Mouse (Mus musculus) heart, embryonic 12.5 days (tissue): ENCODE results near the gene Anxa4. TPM values are rescaled to one million over a fixed set of nuclear protein-coding genes. Genes with fewer than 3 reads are reported as not detected.

ENCODE experiments used
- ATAC-seq: fragments of 200-750 bp; cut with Nextera tagmentation; 2 replicates; pipeline ENCODE4 v1.8.0; 2017; ENCODE audit warnings: moderate TSS enrichment, moderate library complexity; ENCODE audit not compliant: insufficient number of reproducible peaks, low FRiP score
- H3K27ac ChIP-seq: fragments of 300-500 bp; sonication (generic); 2 replicates; pipeline ENCODE4 v1.5.1; 2016; ENCODE audit warnings: mild to moderate bottlenecking, moderate library complexity; ENCODE audit not compliant: poor library complexity, severe bottlenecking
- H3K27me3 ChIP-seq: fragments of 300-500 bp; sonication (generic); replicated peaks from 2 replicates; pipeline ENCODE4 v1.6.1; 2016; ENCODE audit warnings: mild to moderate bottlenecking, moderate library complexity
- H3K36me3 ChIP-seq: fragments of 300-500 bp; sonication (generic); 2 replicates; pipeline ENCODE4 v1.6.1; 2016; ENCODE audit warnings: mild to moderate bottlenecking, moderate library complexity
- H3K4me1 ChIP-seq: fragments of 300-500 bp; sonication (generic); replicated peaks from 2 replicates; pipeline ENCODE4 v1.6.1; 2016; ENCODE audit warnings: mild to moderate bottlenecking
- H3K4me2 ChIP-seq: fragments of 300-500 bp; sonication (generic); 2 replicates; pipeline ENCODE4 v1.6.1; 2016; ENCODE audit warnings: mild to moderate bottlenecking, moderate library complexity
- H3K4me3 ChIP-seq: fragments of 300-500 bp; sonication (generic); 2 replicates; pipeline ENCODE4 v1.5.1; 2016; ENCODE audit warnings: mild to moderate bottlenecking
- H3K9ac ChIP-seq: fragments of 300-500 bp; sonication (generic); 2 replicates; pipeline ENCODE4 v1.6.1; 2016; ENCODE audit warnings: mild to moderate bottlenecking, moderate library complexity
- H3K9me3 ChIP-seq: fragments of 300-500 bp; sonication (generic); replicated peaks from 2 replicates; pipeline ENCODE4 v1.6.1; 2016; ENCODE audit warnings: mild to moderate bottlenecking, moderate library complexity
- WGBS: fragments of 180-500 bp; shearing (Covaris S2); methylation state at CpG from one replicate; pipeline ENCODE4 v1.1.7; 2016; 5-methylcytosine and 5-hydroxymethylcytosine counted together
- polyA plus RNA-seq: library from polyadenylated mRNA; unstranded; fragments of >200 nt; fragmentation: Nextera tagmentation; extraction: Ambion mirVana; gene quantifications from 2 replicates; pipeline ENCODE4 v1.2.1, GENCODE M21; 2016

Anxa4 gene
- polyA plus RNA-seq, 1 experiment from 2014 or later, result 17.6 TPM

- Histone ChIP-seq H3K9me3 (no peaks in the 10 kb centered on the region), H3K27me3 (no peaks in the 10 kb centered on the region), H3K4me3 (no peak overlapping the region), H3K36me3 (peaks cover 39% of the 10 kb centered on the region), H3K27ac (no peak overlapping the region), H3K4me1 (no peaks in the 10 kb centered on the region), H3K9ac (no peak overlapping the region), H3K4me2 (no peak overlapping the region)
- WGBS, result 87% methylated on average over 3 of the region's 3 CpGs
- no peak for ATAC-seq
Measured at GRCm38 (mm10) chr6:86721977-86722376, 71.4 kb downstream of the Anxa4 start.

GRCm38 (mm10) chr6:86708072-86708774 lies 85.2 kb downstream of the Anxa4 start:
- Histone ChIP-seq H3K9me3 (no peaks in the 10 kb centered on the region), H3K4me3 (no peak overlapping the region), H3K27me3 (no peaks in the 10 kb centered on the region), H3K4me2 (no peak overlapping the region), H3K4me1 (no peaks in the 10 kb centered on the region), H3K36me3 (peaks cover 48% of the 10 kb centered on the region), H3K9ac (no peak overlapping the region), H3K27ac (no peak overlapping the region)
- 78% methylated on average over 4 of the region's 4 CpGs for WGBS
- no peak for ATAC-seq

DNA sequence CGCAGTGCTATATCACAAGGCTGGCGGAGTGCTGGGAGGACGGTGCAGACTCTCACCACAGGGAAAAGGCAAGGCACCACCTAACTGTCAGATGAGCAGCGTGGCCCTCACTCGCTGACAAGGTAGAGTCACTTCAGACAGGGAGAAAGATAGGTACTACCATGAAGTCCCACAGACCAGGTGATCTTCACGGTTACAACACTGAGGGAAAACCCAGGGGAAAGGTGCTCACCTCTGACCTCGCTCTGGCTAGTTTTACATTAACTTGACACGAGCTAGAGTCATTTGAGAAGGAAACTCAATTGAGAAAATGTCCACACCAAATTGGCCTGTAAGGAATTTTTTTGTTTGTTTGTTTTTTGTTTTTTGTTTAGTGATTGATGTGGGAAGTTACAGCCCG lies 90.8 kb downstream of the Anxa4 start:
- H3K27ac ChIP-seq, result no peak overlapping the region
- no peaks in the 10 kb centered on the region for H3K4me1 ChIP-seq
- no peak overlapping the region for H3K4me3 ChIP-seq
- no peaks in the 10 kb centered on the region for H3K9me3 ChIP-seq
- no peaks in the 10 kb centered on the region for H3K27me3 ChIP-seq
- peaks cover 72% of the 10 kb centered on the region for H3K36me3 ChIP-seq
- whole genome bisulfite sequencing, result 86% methylated on average over 9 of the region's 9 CpGs
- no peak for ATAC-seq
- no peak overlapping the region for H3K4me2 ChIP-seq
- H3K9ac ChIP-seq, result no peak overlapping the region

DNA sequence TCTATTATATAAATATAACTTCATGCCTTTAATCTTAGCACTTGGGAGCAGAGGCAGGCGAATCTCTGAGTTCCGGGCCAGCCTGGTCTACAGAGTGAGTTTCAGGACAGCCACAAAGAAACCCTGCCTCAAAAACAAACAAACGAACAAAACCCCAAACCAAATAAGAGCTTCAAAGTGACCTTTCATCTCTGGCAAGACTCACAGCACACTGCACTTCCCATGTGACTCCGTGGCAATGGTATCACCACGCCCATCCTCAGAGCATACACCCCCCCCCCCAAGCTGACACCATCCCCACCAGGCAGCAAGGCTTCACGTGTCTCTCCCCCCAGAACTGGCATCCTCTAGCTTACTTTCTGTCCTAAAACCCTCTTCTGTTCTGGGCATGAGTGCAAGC lies 95.5 kb downstream of the Anxa4 start:
- Histone ChIP-seq H3K27ac (no peak overlapping the region), H3K36me3 (peaks cover 75% of the 10 kb centered on the region), H3K27me3 (no peaks in the 10 kb centered on the region), H3K4me3 (no peak overlapping the region), H3K4me1 (no peaks in the 10 kb centered on the region), H3K9me3 (no peaks in the 10 kb centered on the region), H3K9ac (no peak overlapping the region), H3K4me2 (no peak overlapping the region)
- no peak for ATAC-seq
- 82% methylated on average over 6 of the region's 6 CpGs for WGBS

- no peak for ATAC-seq
- Histone ChIP-seq H3K27me3 (no peaks in the 10 kb centered on the region), H3K36me3 (peaks cover 66% of the 10 kb centered on the region), H3K27ac (no peak overlapping the region), H3K4me1 (no peaks in the 10 kb centered on the region), H3K4me2 (no peak overlapping the region), H3K4me3 (no peak overlapping the region), H3K9ac (peak overlapping the region; percentile 30; the same call in 1 of the 2 replicates), H3K9me3 (no peaks in the 10 kb centered on the region)
- WGBS, result 75% methylated on average over 10 of the region's 10 CpGs
Measured at GRCm38 (mm10) chr6:86696213-86696612, 97.2 kb downstream of the Anxa4 start.

DNA sequence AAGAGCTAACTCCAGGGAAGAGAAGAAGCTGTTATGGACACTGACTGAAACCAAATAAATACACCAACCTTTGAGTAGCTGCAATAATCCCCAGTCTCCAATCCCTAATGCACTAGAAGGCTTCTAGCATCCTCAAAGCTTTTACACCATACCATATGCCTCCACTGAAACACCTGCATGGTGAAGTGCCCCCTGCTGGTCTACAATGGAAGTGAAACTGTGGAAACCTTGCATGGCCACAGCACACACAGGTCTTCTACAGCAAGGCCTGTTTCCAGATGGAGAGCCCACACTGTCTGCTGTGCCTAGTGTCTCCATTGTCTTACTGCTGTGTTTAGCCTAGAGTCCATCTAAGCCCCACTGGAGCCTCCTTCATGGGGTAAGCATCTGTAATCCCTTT lies 98.9 kb downstream of the Anxa4 start:
- no peaks in the 10 kb centered on the region for H3K27me3 ChIP-seq
- H3K9ac ChIP-seq, result no peak overlapping the region
- H3K9me3 ChIP-seq, result no peaks in the 10 kb centered on the region
- H3K4me2 ChIP-seq, result no peak overlapping the region
- ATAC-seq, result no peak
- no peaks in the 10 kb centered on the region for H3K4me1 ChIP-seq
- H3K27ac ChIP-seq, result no peak overlapping the region
- peaks cover 64% of the 10 kb centered on the region for H3K36me3 ChIP-seq
- no peak overlapping the region for H3K4me3 ChIP-seq

- Histone ChIP-seq H3K4me1 (no peaks in the 10 kb centered on the region; the same call in 1 of the 2 replicates), H3K36me3 (peaks cover 29% of the 10 kb centered on the region), H3K9me3 (no peaks in the 10 kb centered on the region), H3K27ac (no peak overlapping the region), H3K27me3 (no peaks in the 10 kb centered on the region), H3K4me2 (no peak overlapping the region), H3K9ac (no peak overlapping the region), H3K4me3 (no peak overlapping the region)
- WGBS, result 89% methylated on average over 3 of the region's 3 CpGs
- no peak for ATAC-seq
Measured at GRCm38 (mm10) chr6:86689671-86690070, 103.7 kb downstream of the Anxa4 start.

- Histone ChIP-seq H3K4me1 (peaks cover 9% of the 10 kb centered on the region), H3K4me2 (no peak overlapping the region), H3K9me3 (no peaks in the 10 kb centered on the region), H3K27ac (no peak overlapping the region), H3K27me3 (no peaks in the 10 kb centered on the region), H3K9ac (no peak overlapping the region), H3K4me3 (no peak overlapping the region), H3K36me3 (peaks cover 33% of the 10 kb centered on the region)
- ATAC-seq, result no peak
- WGBS, result 65% methylated on average over 1 of the region's 1 CpGs
Measured at GRCm38 (mm10) chr6:86686971-86687370, 106.4 kb downstream of the Anxa4 start.

Other genes with a start within 250 kb of the Anxa4 start
- 0.10 and 0.12 TPM in 2 replicates for gene Asprv1, start 165.4 kb downstream of the Anxa4 start, polyA plus RNA-seq
- gene Mxd1, start 124.4 kb downstream of the Anxa4 start, polyA plus RNA-seq, result 14.1 and 14.4 TPM in 2 replicates
- 91.4 and 95.4 TPM in 2 replicates for gene Snrnp27, start 109.1 kb downstream of the Anxa4 start, polyA plus RNA-seq
- 23.2 and 24.8 TPM in 2 replicates for gene Gmcl1, start 60.2 kb downstream of the Anxa4 start, polyA plus RNA-seq
- 33.5 and 36.2 TPM in 2 replicates for gene Aak1, start 55.9 kb upstream of the Anxa4 start, polyA plus RNA-seq
- 97.7 and 101 TPM in 2 replicates for gene Nfu1, start 215.7 kb upstream of the Anxa4 start, polyA plus RNA-seq
- gene Gfpt1, start 249.3 kb upstream of the Anxa4 start, polyA plus RNA-seq, result 17.7 and 19.3 TPM in 2 replicates